Mouse (Mus musculus) lung, embryonic 16.5 days (tissue): ENCODE results near the gene B3galt1. TPM values are rescaled to one million over a fixed set of nuclear protein-coding genes. Genes with fewer than 3 reads are reported as not detected.

Experiments
- ATAC-seq: fragments of 200-750 bp; cut with Nextera tagmentation; 2 replicates; pipeline ENCODE4 v1.8.0; 2017; ENCODE audit warnings: low read depth, mild to moderate bottlenecking, moderate library complexity
- H3K27ac ChIP-seq: fragments of 300-500 bp; sonication (generic); 2 replicates; pipeline ENCODE4 v1.5.1; 2014; ENCODE audit warnings: mild to moderate bottlenecking, control low read depth, low read length
- H3K27me3 ChIP-seq: fragments of 300-500 bp; sonication (generic); 2 replicates; pipeline ENCODE4 v1.6.1; 2014; ENCODE audit warnings: low read depth, low read length, mixed read lengths; ENCODE audit not compliant: control insufficient read depth, insufficient read depth
- H3K36me3 ChIP-seq: fragments of 300-500 bp; sonication (generic); 2 replicates; pipeline ENCODE4 v1.6.1; 2014; ENCODE audit warnings: low read length; ENCODE audit not compliant: control insufficient read depth, insufficient read depth
- H3K4me1 ChIP-seq: fragments of 300-500 bp; sonication (generic); replicated peaks from 2 replicates; pipeline ENCODE4 v1.6.1; 2014; ENCODE audit warnings: low read length, mixed read lengths; ENCODE audit not compliant: control insufficient read depth, insufficient read depth
- H3K4me2 ChIP-seq: fragments of 300-500 bp; sonication (generic); 2 replicates; pipeline ENCODE4 v1.6.1; 2014; ENCODE audit warnings: low read depth, low read length, control low read depth
- H3K4me3 ChIP-seq: fragments of 300-500 bp; sonication (generic); 2 replicates; pipeline ENCODE4 v1.5.1; 2014; ENCODE audit warnings: mild to moderate bottlenecking, low read length, control low read depth
- H3K9ac ChIP-seq: fragments of 300-500 bp; sonication (generic); 2 replicates; pipeline ENCODE4 v1.6.1; 2014; ENCODE audit warnings: low read length, control low read depth
- H3K9me3 ChIP-seq: fragments of 300-500 bp; sonication (generic); 2 replicates; pipeline ENCODE4 v1.6.1; 2016; ENCODE audit warnings: low read length; ENCODE audit not compliant: control insufficient read depth
- WGBS: fragments of 180-500 bp; shearing (Covaris S2); extraction: QIAGEN DNeasy Blood & Tissue Kit; methylation state at CpG from one replicate; pipeline ENCODE4 v1.1.7; 2014; 5-methylcytosine and 5-hydroxymethylcytosine counted together
- polyA plus RNA-seq: library from polyadenylated mRNA; unstranded; fragments of >200 nt; fragmentation: Nextera tagmentation; extraction: Ambion mirVana; gene quantifications from 2 replicates; pipeline ENCODE4 v1.2.1, GENCODE M21; 2015

Gene B3galt1
- polyA plus RNA-seq, 1 experiment from 2014 or later, result 2.0 TPM

DNA sequence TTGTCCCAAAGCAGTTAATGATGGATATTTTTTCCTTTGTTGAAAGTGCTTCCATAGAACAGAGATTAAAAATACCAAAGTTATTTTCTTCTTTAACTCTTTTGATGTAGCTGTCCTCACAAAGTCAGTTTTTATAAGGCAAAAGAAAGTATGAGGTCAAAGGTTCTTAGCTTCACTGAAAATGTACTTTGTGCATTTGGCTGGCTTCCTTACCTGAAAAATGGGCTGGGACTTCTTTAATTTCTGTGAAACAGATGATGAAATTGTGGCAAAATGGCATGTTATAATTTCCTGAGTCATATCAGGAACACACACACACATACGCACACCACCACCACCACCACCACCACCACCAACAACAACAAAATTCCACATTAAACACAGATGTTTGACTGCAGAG is 427.8 kb downstream of the B3galt1 start:
- WGBS, result 96% methylated on average over 1 of the region's 1 CpGs
- Histone ChIP-seq H3K4me2 (no peak overlapping the region), H3K36me3 (no peaks in the 10 kb centered on the region), H3K9me3 (no peaks in the 10 kb centered on the region), H3K9ac (no peak overlapping the region), H3K4me1 (no peaks in the 10 kb centered on the region), H3K27ac (no peak overlapping the region), H3K4me3 (no peak overlapping the region), H3K27me3 (no peaks in the 10 kb centered on the region)
- no peak for ATAC-seq

DNA sequence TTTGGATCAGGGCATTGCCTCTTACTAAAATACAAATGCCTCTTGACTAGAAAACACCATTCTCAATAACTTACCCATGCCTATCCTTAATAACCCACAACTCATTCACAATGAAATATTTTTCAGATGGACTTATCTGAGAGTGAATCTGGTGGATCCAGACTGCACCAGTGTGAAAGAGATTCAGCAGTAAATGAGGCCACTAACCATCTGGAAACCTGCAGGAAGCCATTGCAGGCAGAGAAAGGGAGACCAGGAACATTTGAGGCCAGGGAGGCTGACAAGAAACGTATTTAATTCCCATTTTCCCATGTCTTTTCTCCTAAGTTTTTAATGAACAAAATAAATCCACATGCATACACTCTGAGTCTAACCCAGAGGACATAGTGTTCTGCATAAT is 437.4 kb downstream of the B3galt1 start:
- ATAC-seq, result no peak
- 89% methylated on average over 1 of the region's 1 CpGs for WGBS
- H3K27ac ChIP-seq, result no peak overlapping the region

DNA sequence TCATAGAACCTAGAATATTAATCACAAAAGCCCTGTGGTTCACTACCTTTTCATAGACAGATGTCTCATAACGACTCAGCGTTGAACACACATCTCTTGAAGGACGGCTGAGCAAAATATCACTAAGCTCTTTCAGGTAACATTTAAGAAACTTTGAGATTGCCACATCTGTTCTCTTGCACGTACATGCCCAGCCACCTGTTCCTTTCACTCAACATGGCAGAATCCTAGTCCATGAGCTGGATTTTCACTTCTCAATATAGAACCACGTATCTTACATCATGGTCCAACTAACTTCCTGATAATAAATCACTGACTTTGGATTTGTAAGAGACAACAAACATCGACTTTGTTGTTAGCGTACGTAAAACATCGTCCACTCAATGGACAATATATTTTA is 439.5 kb downstream of the B3galt1 start:
- Histone ChIP-seq H3K27me3 (no peaks in the 10 kb centered on the region), H3K36me3 (no peaks in the 10 kb centered on the region), H3K9me3 (no peaks in the 10 kb centered on the region), H3K4me2 (no peak overlapping the region), H3K4me3 (no peak overlapping the region), H3K4me1 (no peaks in the 10 kb centered on the region), H3K27ac (no peak overlapping the region), H3K9ac (no peak overlapping the region)
- no peak for ATAC-seq
- WGBS, result 87% methylated on average over 9 of the region's 9 CpGs

More for the DNA sequence above, 437.4 kb downstream of the B3galt1 start:
- H3K9ac ChIP-seq, result no peak overlapping the region
- H3K4me2 ChIP-seq, result no peak overlapping the region
- H3K9me3 ChIP-seq, result no peaks in the 10 kb centered on the region
- H3K27me3 ChIP-seq, result no peaks in the 10 kb centered on the region
- H3K36me3 ChIP-seq, result no peaks in the 10 kb centered on the region
- H3K4me3 ChIP-seq, result no peak overlapping the region
- H3K4me1 ChIP-seq, result no peaks in the 10 kb centered on the region

DNA sequence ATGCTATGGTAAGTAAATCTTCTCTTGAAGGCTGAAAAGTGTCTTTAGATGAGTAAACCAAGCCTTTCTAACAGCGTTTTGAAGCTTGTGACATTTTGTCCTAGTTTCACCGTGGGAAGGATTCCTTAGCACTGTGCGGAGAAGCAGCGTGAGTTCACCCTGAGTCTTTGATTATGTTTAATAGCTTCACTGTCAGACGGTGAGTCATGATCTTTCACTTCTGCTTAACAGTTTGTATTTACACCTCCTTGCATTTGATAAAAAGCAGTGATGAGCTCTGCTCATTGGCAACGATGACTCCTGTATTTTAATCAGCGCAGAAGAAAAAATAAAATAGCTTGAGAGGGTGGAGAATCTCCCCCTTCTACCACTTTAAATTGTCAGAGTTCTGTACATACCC is 440.0 kb downstream of the B3galt1 start:
- 55% methylated on average over 7 of the region's 7 CpGs for WGBS
- no peaks in the 10 kb centered on the region for H3K27me3 ChIP-seq

DNA sequence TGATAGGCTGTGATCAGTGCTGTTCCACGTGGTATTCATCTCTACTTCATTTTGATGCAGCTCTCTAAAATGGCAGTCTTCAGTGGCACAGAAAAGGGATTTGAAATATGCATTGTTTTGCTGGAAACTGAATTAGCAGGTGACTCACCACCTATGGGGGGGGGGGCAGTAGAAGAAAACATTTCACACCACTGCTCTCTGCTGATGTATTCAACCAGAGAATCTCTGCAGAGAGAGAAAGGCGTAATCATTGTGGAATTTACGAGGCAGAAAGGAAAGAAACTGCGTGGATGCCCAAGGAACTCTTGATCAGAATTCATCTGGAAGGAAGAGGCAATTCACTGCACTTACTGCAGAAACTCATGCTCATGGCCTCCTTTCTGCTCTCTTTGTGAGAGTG is 445.7 kb downstream of the B3galt1 start:
- Histone ChIP-seq H3K27me3 (no peaks in the 10 kb centered on the region), H3K4me1 (no peaks in the 10 kb centered on the region), H3K27ac (no peak overlapping the region), H3K4me3 (no peak overlapping the region), H3K4me2 (no peak overlapping the region), H3K36me3 (no peaks in the 10 kb centered on the region), H3K9ac (no peak overlapping the region), H3K9me3 (no peaks in the 10 kb centered on the region)
- no peak for ATAC-seq
- 80% methylated on average over 4 of the region's 4 CpGs for WGBS

More for the DNA sequence above, 440.0 kb downstream of the B3galt1 start:
- H3K9ac ChIP-seq, result no peak overlapping the region
- no peaks in the 10 kb centered on the region for H3K36me3 ChIP-seq
- H3K4me2 ChIP-seq, result no peak overlapping the region
- H3K27ac ChIP-seq, result no peak overlapping the region
- H3K9me3 ChIP-seq, result no peaks in the 10 kb centered on the region
- H3K4me1 ChIP-seq, result no peaks in the 10 kb centered on the region
- no peak for ATAC-seq
- no peak overlapping the region for H3K4me3 ChIP-seq

DNA sequence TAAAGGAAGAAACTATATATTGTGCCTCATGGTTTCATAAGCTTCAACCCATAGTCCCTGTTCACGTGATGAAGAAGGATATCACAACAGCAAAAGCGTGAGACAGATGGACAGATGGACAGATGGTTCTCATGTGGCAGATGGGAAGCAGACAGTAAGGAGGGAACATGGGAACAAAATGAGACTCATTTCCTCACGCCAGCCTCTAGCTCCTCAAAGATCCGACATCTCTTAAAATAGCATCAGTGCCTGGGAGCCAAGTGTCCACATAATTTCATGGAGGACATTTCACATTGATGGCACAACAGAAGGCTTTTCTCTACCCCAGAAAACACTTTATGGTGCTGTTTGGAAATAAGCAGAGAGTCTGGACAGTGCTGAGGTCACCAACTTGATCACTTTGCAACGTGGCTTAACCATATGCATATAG is 454.6 kb downstream of the B3galt1 start:
- Histone ChIP-seq H3K27ac (no peak overlapping the region), H3K36me3 (no peaks in the 10 kb centered on the region), H3K4me3 (no peak overlapping the region), H3K27me3 (no peaks in the 10 kb centered on the region), H3K4me1 (no peaks in the 10 kb centered on the region), H3K4me2 (no peak overlapping the region), H3K9ac (no peak overlapping the region), H3K9me3 (no peaks in the 10 kb centered on the region)
- no peak for ATAC-seq
- 79% methylated on average over 5 of the region's 5 CpGs for WGBS

DNA sequence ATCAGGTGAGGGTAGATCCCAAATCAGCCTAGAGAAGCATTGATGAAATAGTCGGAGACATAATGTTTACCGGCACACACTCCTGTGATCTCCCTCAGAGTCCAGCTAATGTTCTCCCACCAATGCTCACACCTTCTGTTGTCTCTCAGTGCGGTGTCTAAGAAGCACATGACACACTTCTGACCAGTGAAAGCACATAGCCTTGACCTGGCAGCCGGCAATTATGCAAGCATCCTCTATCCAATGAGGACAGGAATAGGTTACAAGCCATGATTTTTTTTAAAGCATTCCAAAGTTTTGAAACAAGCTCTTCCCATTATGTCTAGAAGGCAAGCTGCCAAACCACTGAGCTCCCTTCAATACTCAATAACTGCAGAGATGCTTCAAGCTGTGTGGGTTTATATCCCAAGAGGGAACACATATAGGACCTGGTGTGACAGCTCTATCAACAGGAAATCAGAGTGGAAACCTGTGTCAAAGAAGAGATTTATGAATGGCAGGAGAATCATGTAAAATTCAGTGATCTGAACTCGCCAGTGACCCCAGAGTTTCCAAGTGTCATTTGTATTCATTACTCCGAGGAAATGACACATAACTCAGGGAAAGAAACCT is 456.0 kb downstream of the B3galt1 start:
- Histone ChIP-seq H3K27ac (no peak overlapping the region), H3K4me3 (no peak overlapping the region), H3K4me1 (no peaks in the 10 kb centered on the region), H3K9ac (no peak overlapping the region), H3K4me2 (no peak overlapping the region), H3K27me3 (no peaks in the 10 kb centered on the region), H3K36me3 (no peaks in the 10 kb centered on the region), H3K9me3 (no peaks in the 10 kb centered on the region)
- ATAC-seq, result no peak
- 65% methylated on average over 6 of the region's 6 CpGs for WGBS

DNA sequence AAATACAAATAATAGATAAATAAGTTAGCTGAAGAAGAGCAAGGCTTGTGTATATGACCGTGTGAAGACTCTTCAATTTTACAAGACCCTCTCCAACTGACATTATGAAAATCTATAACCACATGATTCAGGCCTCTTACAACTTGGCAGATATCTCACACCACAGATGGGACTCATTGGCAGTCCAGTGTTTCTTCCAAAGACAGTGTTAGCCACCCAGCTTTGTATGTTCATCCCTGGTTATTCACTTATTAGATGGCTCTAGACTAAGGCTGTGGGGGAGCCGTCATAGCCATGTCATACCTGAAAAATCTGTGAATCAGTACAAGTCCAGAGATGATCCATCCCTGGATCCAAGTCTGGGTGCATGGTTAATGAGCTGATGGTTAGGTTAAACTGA is 463.1 kb downstream of the B3galt1 start:
- no peaks in the 10 kb centered on the region for H3K36me3 ChIP-seq
- H3K4me2 ChIP-seq, result no peak overlapping the region
- H3K27me3 ChIP-seq, result no peaks in the 10 kb centered on the region
- H3K4me3 ChIP-seq, result no peak overlapping the region
- H3K9ac ChIP-seq, result no peak overlapping the region
- H3K4me1 ChIP-seq, result no peaks in the 10 kb centered on the region
- H3K9me3 ChIP-seq, result no peaks in the 10 kb centered on the region
- no peak for ATAC-seq
- WGBS, result 88% methylated on average over 2 of the region's 2 CpGs
- no peak overlapping the region for H3K27ac ChIP-seq

DNA sequence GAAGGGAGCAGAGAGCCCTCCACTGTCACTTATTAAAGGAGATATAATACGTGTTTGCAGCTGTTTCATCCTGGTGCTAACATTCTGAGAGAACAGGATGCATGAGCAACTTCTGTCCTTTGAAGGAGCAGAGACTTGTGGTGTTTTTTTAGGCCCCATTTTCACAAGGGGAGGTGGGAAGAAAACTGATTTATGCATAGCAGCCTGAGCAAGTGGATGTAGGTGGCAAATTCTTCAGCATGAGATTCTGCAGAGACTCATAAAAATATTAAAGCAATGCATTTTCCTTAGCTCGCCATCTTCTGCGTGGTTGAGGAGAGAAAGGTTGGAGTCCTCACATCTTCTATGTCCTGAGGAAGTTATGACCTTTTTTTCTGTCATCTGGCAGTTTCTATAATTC is 469.0 kb downstream of the B3galt1 start:
- no peak for ATAC-seq
- WGBS, result 77% methylated on average over 3 of the region's 3 CpGs

DNA sequence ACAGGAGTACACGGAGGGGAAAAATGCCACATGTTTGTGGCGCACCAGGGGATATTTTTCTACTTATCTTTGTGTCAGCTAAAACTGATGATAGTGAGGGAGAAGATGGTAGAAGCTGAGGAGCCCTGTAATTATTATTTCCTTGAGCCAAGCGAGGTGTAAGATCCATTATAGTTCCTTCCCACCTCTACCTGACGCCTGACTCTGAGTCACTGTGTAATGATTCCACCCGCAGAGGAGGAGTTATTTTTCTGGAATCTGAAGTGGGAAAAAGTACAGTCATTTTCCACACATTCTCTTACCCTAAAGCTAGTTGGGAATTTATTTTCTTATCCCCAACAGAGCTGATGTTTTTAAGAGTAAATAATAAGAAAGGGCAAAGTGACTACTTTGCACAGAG is 475.1 kb downstream of the B3galt1 start:
- 72% methylated on average over 5 of the region's 5 CpGs for WGBS
- no peaks in the 10 kb centered on the region for H3K9me3 ChIP-seq
- no peak for ATAC-seq

More for the DNA sequence above, 469.0 kb downstream of the B3galt1 start:
- Histone ChIP-seq H3K9ac (no peak overlapping the region), H3K4me2 (no peak overlapping the region), H3K27me3 (no peaks in the 10 kb centered on the region), H3K4me1 (no peaks in the 10 kb centered on the region), H3K36me3 (no peaks in the 10 kb centered on the region), H3K27ac (no peak overlapping the region), H3K4me3 (no peak overlapping the region), H3K9me3 (no peaks in the 10 kb centered on the region)

More for the DNA sequence above, 475.1 kb downstream of the B3galt1 start:
- H3K4me2 ChIP-seq, result no peak overlapping the region
- H3K4me3 ChIP-seq, result no peak overlapping the region
- no peak overlapping the region for H3K9ac ChIP-seq
- no peaks in the 10 kb centered on the region for H3K36me3 ChIP-seq
- H3K27me3 ChIP-seq, result no peaks in the 10 kb centered on the region
- no peaks in the 10 kb centered on the region for H3K4me1 ChIP-seq
- H3K27ac ChIP-seq, result no peak overlapping the region
